Mouse (Mus musculus): ENCODE measurements around the gene Dtx2. TPM values are rescaled to one million over a fixed set of nuclear protein-coding genes. Genes with fewer than 3 reads are reported as not detected.

Gene Dtx2
- total and polyA plus RNA-seq, 2 experiments from 2014 or later = 14.6 to 27.4 TPM

GRCm38 (mm10) chr5:136076284-136076683 lies 81.7 kb downstream of the Dtx2 start:
- H3K4me1 ChIP-seq (ENCODE audit: control insufficient read depth, insufficient read depth) = no peaks in the 10 kb centered on the region
- DNase-seq (ENCODE audit: low spot score) (no peak), ATAC-seq (ENCODE audit: insufficient read depth, low read depth) (no peak)
- no peak overlapping the region for H3K4me2 ChIP-seq (ENCODE audit: low read depth, low read length)
- no peak overlapping the region for H3K9ac ChIP-seq (replicated peaks; ENCODE audit: low read depth, low read length)
- TF ChIP-seq EP300 (IDR thresholded peaks at IDR 0.05; ENCODE audit: low read depth) (no peak), CTCF (IDR thresholded peaks at IDR 0.05; ENCODE audit: low read depth) (no peak)
- no peak overlapping the region for H3K27ac ChIP-seq (ENCODE audit: low read depth)
- H3K27me3 ChIP-seq (ENCODE audit: control insufficient read depth, insufficient read depth, low read length) = no peaks in the 10 kb centered on the region
- no peaks in the 10 kb centered on the region for H3K9me3 ChIP-seq (replicated peaks; ENCODE audit: control insufficient read depth, low read length)
- H3K36me3 ChIP-seq (replicated peaks; ENCODE audit: control insufficient read depth, insufficient read depth, low read length) = no peaks in the 10 kb centered on the region
- WGBS = 36% methylated on average over 7 of the region's 7 CpGs
- no peak overlapping the region for H3K4me3 ChIP-seq (ENCODE audit: low read depth, low read length)

- DNase-seq (ENCODE audit: low spot score) = no peak
- TF ChIP-seq EP300 (IDR thresholded peaks at IDR 0.05; ENCODE audit: low read depth) = no peak
- no peak for TF ChIP-seq CTCF (IDR thresholded peaks at IDR 0.05; ENCODE audit: low read depth)
Measured at GRCm38 (mm10) chr5:136077001-136077550, 82.5 kb downstream of the Dtx2 start.

GRCm38 (mm10) chr5:136078136-136078535 lies 83.5 kb downstream of the Dtx2 start:
- TF ChIP-seq CTCF (IDR thresholded peaks at IDR 0.05; ENCODE audit: low read depth) = no peak
- no peak for TF ChIP-seq EP300 (IDR thresholded peaks at IDR 0.05; ENCODE audit: low read depth)
- Histone ChIP-seq H3K9me3 (replicated peaks; ENCODE audit: control insufficient read depth, low read length) (no peaks in the 10 kb centered on the region), H3K4me1 (ENCODE audit: control insufficient read depth, insufficient read depth) (no peaks in the 10 kb centered on the region), H3K27ac (ENCODE audit: low read depth) (no peak overlapping the region), H3K27me3 (ENCODE audit: control insufficient read depth, insufficient read depth, low read length) (no peaks in the 10 kb centered on the region), H3K36me3 (replicated peaks; ENCODE audit: control insufficient read depth, insufficient read depth, low read length) (no peaks in the 10 kb centered on the region), H3K9ac (replicated peaks; ENCODE audit: low read depth, low read length) (no peak overlapping the region), H3K4me2 (ENCODE audit: low read depth, low read length) (no peak overlapping the region), H3K4me3 (ENCODE audit: low read depth, low read length) (no peak overlapping the region)
- DNase-seq (ENCODE audit: low spot score) (no peak), ATAC-seq (ENCODE audit: insufficient read depth, low read depth) (no peak)
- WGBS = 87% methylated on average over 5 of the region's 5 CpGs

More at GRCm38 (mm10) chr5:136077001-136077550, 82.5 kb downstream of the Dtx2 start:
- no peak overlapping the region for H3K4me2 ChIP-seq (ENCODE audit: low read depth, low read length)
- H3K9me3 ChIP-seq (replicated peaks; ENCODE audit: control insufficient read depth, low read length) = no peaks in the 10 kb centered on the region
- H3K4me1 ChIP-seq (ENCODE audit: control insufficient read depth, insufficient read depth) = no peaks in the 10 kb centered on the region
- ATAC-seq (ENCODE audit: insufficient read depth, low read depth) = no peak
- H3K4me3 ChIP-seq (ENCODE audit: low read depth, low read length) = no peak overlapping the region
- H3K27ac ChIP-seq (ENCODE audit: low read depth) = peak overlapping the region; percentile 36
- H3K27me3 ChIP-seq (ENCODE audit: control insufficient read depth, insufficient read depth, low read length) = no peaks in the 10 kb centered on the region
- H3K9ac ChIP-seq (replicated peaks; ENCODE audit: low read depth, low read length) = no peak overlapping the region
- WGBS = 54% methylated on average over 9 of the region's 9 CpGs
- H3K36me3 ChIP-seq (replicated peaks; ENCODE audit: control insufficient read depth, insufficient read depth, low read length) = no peaks in the 10 kb centered on the region

- no peak for ATAC-seq (ENCODE audit: insufficient read depth, low read depth)
- Histone ChIP-seq H3K9me3 (replicated peaks; ENCODE audit: control insufficient read depth, low read length) (no peaks in the 10 kb centered on the region), H3K27me3 (ENCODE audit: control insufficient read depth, insufficient read depth, low read length) (peaks cover 20% of the 10 kb centered on the region), H3K9ac (replicated peaks; ENCODE audit: low read depth, low read length) (no peak overlapping the region), H3K4me3 (ENCODE audit: low read depth, low read length) (no peak overlapping the region), H3K4me1 (ENCODE audit: control insufficient read depth, insufficient read depth) (no peaks in the 10 kb centered on the region), H3K36me3 (replicated peaks; ENCODE audit: control insufficient read depth, insufficient read depth, low read length) (no peaks in the 10 kb centered on the region), H3K4me2 (ENCODE audit: low read depth, low read length) (no peak overlapping the region), H3K27ac (ENCODE audit: low read depth) (no peak overlapping the region)
- 76% methylated on average over 4 of the region's 4 CpGs for WGBS
- no peak for DNase-seq (ENCODE audit: low spot score)
- no peak for TF ChIP-seq CTCF (IDR thresholded peaks at IDR 0.05; ENCODE audit: low read depth)
Measured at GRCm38 (mm10) chr5:136082345-136082744, 87.7 kb downstream of the Dtx2 start.

Other genes starting within 250 kb of the Dtx2 start
- not detected in 2 replicates for gene Styxl1, start 216.4 kb upstream of the Dtx2 start, total RNA-seq (2014; rRNA removed; ENCODE audit: low replicate concordance)
- gene Styxl1, start 216.4 kb upstream of the Dtx2 start, polyA plus RNA-seq (2015; fragmentation: Nextera tagmentation; extraction: Ambion mirVana) = 0.18 and 0.42 TPM in 2 replicates
- gene Mdh2, start 216.3 kb upstream of the Dtx2 start, total RNA-seq (2014; rRNA removed; ENCODE audit: low replicate concordance) = 389 and 420 TPM in 2 replicates
- 2,045 and 2,081 TPM in 2 replicates for gene Mdh2, start 216.3 kb upstream of the Dtx2 start, polyA plus RNA-seq (2015; fragmentation: Nextera tagmentation; extraction: Ambion mirVana)
- gene Srrm3, start 187.9 kb upstream of the Dtx2 start, total RNA-seq (2014; rRNA removed; ENCODE audit: low replicate concordance) = 0.31 TPM in 1 of 2 replicates, not detected in the other
- 0.03 TPM in 1 of 2 replicates, not detected in the other for gene Srrm3, start 187.9 kb upstream of the Dtx2 start, polyA plus RNA-seq (2015; fragmentation: Nextera tagmentation; extraction: Ambion mirVana)
- gene Hspb1, start 106.9 kb upstream of the Dtx2 start, total RNA-seq (2014; rRNA removed; ENCODE audit: low replicate concordance) = 1,178 and 1,316 TPM in 2 replicates
- gene Hspb1, start 106.9 kb upstream of the Dtx2 start, polyA plus RNA-seq (2015; fragmentation: Nextera tagmentation; extraction: Ambion mirVana) = 974 and 1,039 TPM in 2 replicates
- 47.3 and 67.2 TPM in 2 replicates for gene Ywhag, start 60.2 kb upstream of the Dtx2 start, total RNA-seq (2014; rRNA removed; ENCODE audit: low replicate concordance)
- 137 and 149 TPM in 2 replicates for gene Ywhag, start 60.2 kb upstream of the Dtx2 start, polyA plus RNA-seq (2015; fragmentation: Nextera tagmentation; extraction: Ambion mirVana)
- gene Ssc4d, start 20.3 kb upstream of the Dtx2 start, total RNA-seq (2014; rRNA removed; ENCODE audit: low replicate concordance) = 1.3 and 3.6 TPM in 2 replicates
- gene Ssc4d, start 20.3 kb upstream of the Dtx2 start, polyA plus RNA-seq (2015; fragmentation: Nextera tagmentation; extraction: Ambion mirVana) = 0.55 and 0.56 TPM in 2 replicates
- gene Zp3, start 14.7 kb upstream of the Dtx2 start, total RNA-seq (2014; rRNA removed; ENCODE audit: low replicate concordance) = not detected in 2 replicates
- 0.14 TPM in 1 of 2 replicates, not detected in the other for gene Zp3, start 14.7 kb upstream of the Dtx2 start, polyA plus RNA-seq (2015; fragmentation: Nextera tagmentation; extraction: Ambion mirVana)
- 40.6 and 47.9 TPM in 2 replicates for gene Upk3b, start 43.7 kb downstream of the Dtx2 start, total RNA-seq (2014; rRNA removed; ENCODE audit: low replicate concordance)
- 21.1 and 24.0 TPM in 2 replicates for gene Upk3b, start 43.7 kb downstream of the Dtx2 start, polyA plus RNA-seq (2015; fragmentation: Nextera tagmentation; extraction: Ambion mirVana)
- 4.2 TPM in 1 of 2 replicates, not detected in the other for gene Upk3bl, start 59.7 kb downstream of the Dtx2 start, total RNA-seq (2014; rRNA removed; ENCODE audit: low replicate concordance)
- gene Upk3bl, start 59.7 kb downstream of the Dtx2 start, polyA plus RNA-seq (2015; fragmentation: Nextera tagmentation; extraction: Ambion mirVana) = not detected in 2 replicates
- 0.27 and 6.2 TPM in 2 replicates for gene Rasa4, start 89.1 kb downstream of the Dtx2 start, total RNA-seq (2014; rRNA removed; ENCODE audit: low replicate concordance)
- 0.96 and 1.3 TPM in 2 replicates for gene Rasa4, start 89.1 kb downstream of the Dtx2 start, polyA plus RNA-seq (2015; fragmentation: Nextera tagmentation; extraction: Ambion mirVana)
- gene Polr2j, start 121.8 kb downstream of the Dtx2 start, total RNA-seq (2014; rRNA removed; ENCODE audit: low replicate concordance) = 59.8 and 121 TPM in 2 replicates
- gene Polr2j, start 121.8 kb downstream of the Dtx2 start, polyA plus RNA-seq (2015; fragmentation: Nextera tagmentation; extraction: Ambion mirVana) = 145 and 155 TPM in 2 replicates
- gene Lrwd1, start 141.3 kb downstream of the Dtx2 start, total RNA-seq (2014; rRNA removed; ENCODE audit: low replicate concordance) = 20.9 and 23.1 TPM in 2 replicates
- 9.4 and 10.0 TPM in 2 replicates for gene Lrwd1, start 141.3 kb downstream of the Dtx2 start, polyA plus RNA-seq (2015; fragmentation: Nextera tagmentation; extraction: Ambion mirVana)
- 9.4 and 11.4 TPM in 2 replicates for gene Alkbh4, start 141.3 kb downstream of the Dtx2 start, total RNA-seq (2014; rRNA removed; ENCODE audit: low replicate concordance)
- gene Alkbh4, start 141.3 kb downstream of the Dtx2 start, polyA plus RNA-seq (2015; fragmentation: Nextera tagmentation; extraction: Ambion mirVana) = 7.9 and 8.0 TPM in 2 replicates
- gene Orai2, start 175.9 kb downstream of the Dtx2 start, total RNA-seq (2014; rRNA removed; ENCODE audit: low replicate concordance) = 0.69 and 6.0 TPM in 2 replicates
- gene Orai2, start 175.9 kb downstream of the Dtx2 start, polyA plus RNA-seq (2015; fragmentation: Nextera tagmentation; extraction: Ambion mirVana) = 1.1 and 1.2 TPM in 2 replicates
- gene Prkrip1, start 204.2 kb downstream of the Dtx2 start, total RNA-seq (2014; rRNA removed; ENCODE audit: low replicate concordance) = 1.7 and 8.4 TPM in 2 replicates
- 32.7 and 34.0 TPM in 2 replicates for gene Prkrip1, start 204.2 kb downstream of the Dtx2 start, polyA plus RNA-seq (2015; fragmentation: Nextera tagmentation; extraction: Ambion mirVana)